Mouse (Mus musculus): ENCODE results near the gene Pfn1.

Pfn1 gene

GRCm38 (mm10) chr11:70654198-70654922, at the start of gene Pfn1:
Gene Pfn1 (minus strand): TSS chr11:70654644.
- DNase-seq (ENCODE audit: low read depth) = peak; percentile 93

- peak; percentile 68 for DNase-seq (ENCODE audit: low read depth)
Measured at GRCm38 (mm10) chr11:70702781-70703180, 48.3 kb upstream of the Pfn1 start.

GRCm38 (mm10) chr11:70701984-70702733, 47.7 kb upstream of the Pfn1 start:
- no peak for DNase-seq (ENCODE audit: low read depth)

GRCm38 (mm10) chr11:70701221-70701955, 46.9 kb upstream of the Pfn1 start:
- peak; percentile 25 for DNase-seq (ENCODE audit: low read depth)

GRCm38 (mm10) chr11:70700613-70701012, 46.2 kb upstream of the Pfn1 start:
- peak; percentile 70 for DNase-seq (ENCODE audit: low read depth)

- DNase-seq (ENCODE audit: low read depth) = peak; percentile 98
Measured at GRCm38 (mm10) chr11:70699722-70700556, 45.5 kb upstream of the Pfn1 start, which contains the start of the genes Inca1 and Kif1c. Gene Inca1 (minus strand): TSS chr11:70700155. Gene Kif1c (plus strand): TSS chr11:70700548.

GRCm38 (mm10) chr11:70699051-70699450, 44.6 kb upstream of the Pfn1 start:
- DNase-seq (ENCODE audit: low read depth) = no peak

GRCm38 (mm10) chr11:70697376-70697775, 42.9 kb upstream of the Pfn1 start:
- peak; percentile 38 for DNase-seq (ENCODE audit: low read depth)

- no peak for DNase-seq (ENCODE audit: low read depth)
Measured at GRCm38 (mm10) chr11:70693504-70693903, 39.1 kb upstream of the Pfn1 start.

- DNase-seq (ENCODE audit: low read depth) = peak; percentile 75
Measured at GRCm38 (mm10) chr11:70689578-70689977, 35.1 kb upstream of the Pfn1 start.

GRCm38 (mm10) chr11:70688372-70688771, 33.9 kb upstream of the Pfn1 start:
- DNase-seq (ENCODE audit: low read depth) = no peak

- peak; percentile 90 for DNase-seq (ENCODE audit: low read depth)
Measured at GRCm38 (mm10) chr11:70687601-70688199, 33.3 kb upstream of the Pfn1 start, which contains the start of gene Camta2. Gene Camta2 (minus strand): TSS chr11:70688105.

- peak; percentile 43 for DNase-seq (ENCODE audit: low read depth)
Measured at GRCm38 (mm10) chr11:70686901-70687566, 32.6 kb upstream of the Pfn1 start.

- DNase-seq (ENCODE audit: low read depth) = no peak
Measured at GRCm38 (mm10) chr11:70683640-70684039, 29.2 kb upstream of the Pfn1 start.

- DNase-seq (ENCODE audit: low read depth) = peak; percentile 72
Measured at GRCm38 (mm10) chr11:70681897-70682581, 27.6 kb upstream of the Pfn1 start.

GRCm38 (mm10) chr11:70681170-70681569, 26.7 kb upstream of the Pfn1 start:
- no peak for DNase-seq (ENCODE audit: low read depth)

- no peak for DNase-seq (ENCODE audit: low read depth)
Measured at GRCm38 (mm10) chr11:70679894-70680293, 25.4 kb upstream of the Pfn1 start.

- DNase-seq (ENCODE audit: low read depth) = no peak
Measured at GRCm38 (mm10) chr11:70679361-70679760, 24.9 kb upstream of the Pfn1 start.

GRCm38 (mm10) chr11:70678576-70678975, 24.1 kb upstream of the Pfn1 start:
- no peak for DNase-seq (ENCODE audit: low read depth)

- no peak for DNase-seq (ENCODE audit: low read depth)
Measured at GRCm38 (mm10) chr11:70678092-70678491, 23.6 kb upstream of the Pfn1 start.
